Mouse (Mus musculus): ENCODE measurements at regions not wholly inside any gene's neighbourhood (a gene's known extent, or its start where the extent isn't known, plus 50 kb on each side); places are given as distances from the start of the nearest gene placed in this dataset.

GRCm38 (mm10) chr12:46444644-46445313 lies 373.9 kb downstream of the Nova1 start:
- no peak overlapping the region for H3K9ac ChIP-seq (replicated peaks)
- no peak overlapping the region for H3K4me3 ChIP-seq (ENCODE audit: insufficient read depth in 1 of 2, low read depth in 2 of 2, low read length in 2 of 2)
- 56% methylated on average over 7 of the region's 7 CpGs for WGBS (ENCODE audit: insufficient replicate concordance)
- TF ChIP-seq EP300 (IDR thresholded peaks at IDR 0.05; ENCODE audit: low read depth) (no peak), CTCF (IDR thresholded peaks at IDR 0.05; ENCODE audit: low read depth) (no peak)
- DNase-seq (ENCODE audit: low read depth in 3 of 3, low spot score in 3 of 3) (no peak), ATAC-seq (ENCODE audit: insufficient read depth) (no peak)
- no peak overlapping the region for H3K27ac ChIP-seq
- H3K27me3 ChIP-seq (ENCODE audit: control insufficient read depth, insufficient read depth, low read length), result no peaks in the 10 kb centered on the region
- no peaks in the 10 kb centered on the region for H3K36me3 ChIP-seq (replicated peaks; ENCODE audit: control insufficient read depth, insufficient read depth, low read depth)
- no peaks in the 10 kb centered on the region for H3K9me3 ChIP-seq (ENCODE audit: control insufficient read depth, low read length)
- no peaks in the 10 kb centered on the region for H3K4me1 ChIP-seq (replicated peaks; ENCODE audit: control insufficient read depth in 2 of 2, insufficient read depth in 2 of 2, low read length in 1 of 2)
- H3K4me2 ChIP-seq (ENCODE audit: low read depth), result no peak overlapping the region

GRCm38 (mm10) chr12:46419591-46419990 lies 399.1 kb downstream of the Nova1 start:
- H3K9me3 ChIP-seq (ENCODE audit: control insufficient read depth, low read length), result no peaks in the 10 kb centered on the region
- no peak overlapping the region for H3K4me3 ChIP-seq (ENCODE audit: insufficient read depth in 1 of 2, low read depth in 2 of 2, low read length in 2 of 2)
- TF ChIP-seq CTCF (IDR thresholded peaks at IDR 0.05; ENCODE audit: low read depth) (no peak), EP300 (IDR thresholded peaks at IDR 0.05; ENCODE audit: low read depth) (no peak; the same call in 1 of the 2 replicates)
- H3K36me3 ChIP-seq (replicated peaks; ENCODE audit: control insufficient read depth, insufficient read depth, low read depth), result no peaks in the 10 kb centered on the region
- ATAC-seq (ENCODE audit: insufficient read depth), result peak; percentile 62; the same call in 1 of the 2 replicates
- WGBS (ENCODE audit: insufficient replicate concordance), result 42% methylated on average over 4 of the region's 4 CpGs
- no peak overlapping the region for H3K9ac ChIP-seq (replicated peaks)
- peak in 1 of 3 experiments; percentile 11 for DNase-seq (ENCODE audit: low read depth in 3 of 3, low spot score in 3 of 3)
- H3K4me1 ChIP-seq (replicated peaks; ENCODE audit: control insufficient read depth in 2 of 2, insufficient read depth in 2 of 2, low read length in 1 of 2), result peaks cover 0 to 7% of the 10 kb centered on the region in 2 experiments; a peak in 1 of 4 replicates
- no peak overlapping the region for H3K27ac ChIP-seq
- no peaks in the 10 kb centered on the region for H3K27me3 ChIP-seq (ENCODE audit: control insufficient read depth, insufficient read depth, low read length)
- no peak overlapping the region for H3K4me2 ChIP-seq (ENCODE audit: low read depth)

- TF ChIP-seq CTCF (IDR thresholded peaks at IDR 0.05; ENCODE audit: low read depth) (no peak), EP300 (IDR thresholded peaks at IDR 0.05; ENCODE audit: low read depth) (no peak)
- H3K4me3 ChIP-seq (ENCODE audit: insufficient read depth in 1 of 2, low read depth in 2 of 2, low read length in 2 of 2), result no peak overlapping the region
- H3K27me3 ChIP-seq (ENCODE audit: control insufficient read depth, insufficient read depth, low read length), result no peaks in the 10 kb centered on the region
- no peak overlapping the region for H3K9ac ChIP-seq (replicated peaks)
- H3K4me2 ChIP-seq (ENCODE audit: low read depth), result no peak overlapping the region
- peaks cover 0 to 7% of the 10 kb centered on the region in 2 experiments; a peak in 1 of 4 replicates for H3K4me1 ChIP-seq (replicated peaks; ENCODE audit: control insufficient read depth in 2 of 2, insufficient read depth in 2 of 2, low read length in 1 of 2)
- H3K36me3 ChIP-seq (replicated peaks; ENCODE audit: control insufficient read depth, insufficient read depth, low read depth), result no peaks in the 10 kb centered on the region
- H3K27ac ChIP-seq, result no peak overlapping the region
- no peaks in the 10 kb centered on the region for H3K9me3 ChIP-seq (ENCODE audit: control insufficient read depth, low read length)
- ATAC-seq (ENCODE audit: insufficient read depth), result no peak
- DNase-seq (ENCODE audit: low read depth in 3 of 3, low spot score in 3 of 3), result no peak
- WGBS (ENCODE audit: insufficient replicate concordance), result 63% methylated on average over 4 of the region's 4 CpGs
Observed at GRCm38 (mm10) chr12:46418990-46419389, 399.7 kb downstream of the Nova1 start.

- 61% methylated on average over 3 of the region's 3 CpGs for WGBS (ENCODE audit: insufficient replicate concordance)
- no peak for TF ChIP-seq EP300 (IDR thresholded peaks at IDR 0.05; ENCODE audit: low read depth)
- no peak for TF ChIP-seq CTCF (IDR thresholded peaks at IDR 0.05; ENCODE audit: low read depth)
- Histone ChIP-seq H3K27me3 (ENCODE audit: control insufficient read depth, insufficient read depth, low read length) (no peaks in the 10 kb centered on the region), H3K36me3 (replicated peaks; ENCODE audit: control insufficient read depth, insufficient read depth, low read depth) (no peaks in the 10 kb centered on the region), H3K27ac (no peak overlapping the region), H3K9ac (replicated peaks) (no peak overlapping the region), H3K4me1 (replicated peaks; ENCODE audit: control insufficient read depth in 2 of 2, insufficient read depth in 2 of 2, low read length in 1 of 2) (peaks cover 0 to 7% of the 10 kb centered on the region in 2 experiments; a peak in 1 of 4 replicates), H3K9me3 (ENCODE audit: control insufficient read depth, low read length) (no peaks in the 10 kb centered on the region), H3K4me2 (ENCODE audit: low read depth) (no peak overlapping the region), H3K4me3 (ENCODE audit: insufficient read depth in 1 of 2, low read depth in 2 of 2, low read length in 2 of 2) (no peak overlapping the region)
- DNase-seq (ENCODE audit: low read depth in 3 of 3, low spot score in 3 of 3), result no peak
- no peak for ATAC-seq (ENCODE audit: insufficient read depth)
Observed at GRCm38 (mm10) chr12:46416765-46417404, 401.8 kb downstream of the Nova1 start.

- Histone ChIP-seq H3K9me3 (ENCODE audit: control insufficient read depth, low read length) (no peaks in the 10 kb centered on the region), H3K4me1 (replicated peaks; ENCODE audit: control insufficient read depth in 2 of 2, insufficient read depth in 2 of 2, low read length in 1 of 2) (peaks cover 0 to 7% of the 10 kb centered on the region in 2 experiments; a peak in 1 of 4 replicates), H3K36me3 (replicated peaks; ENCODE audit: control insufficient read depth, insufficient read depth, low read depth) (no peaks in the 10 kb centered on the region), H3K9ac (replicated peaks) (no peak overlapping the region), H3K27me3 (ENCODE audit: control insufficient read depth, insufficient read depth, low read length) (no peaks in the 10 kb centered on the region), H3K27ac (no peak overlapping the region), H3K4me3 (ENCODE audit: insufficient read depth in 1 of 2, low read depth in 2 of 2, low read length in 2 of 2) (no peak overlapping the region), H3K4me2 (ENCODE audit: low read depth) (no peak overlapping the region)
- TF ChIP-seq CTCF (IDR thresholded peaks at IDR 0.05; ENCODE audit: low read depth) (no peak), EP300 (IDR thresholded peaks at IDR 0.05; ENCODE audit: low read depth) (no peak)
- ATAC-seq (ENCODE audit: insufficient read depth) (no peak), DNase-seq (ENCODE audit: low read depth in 3 of 3, low spot score in 3 of 3) (no peak)
Observed at GRCm38 (mm10) chr12:46416250-46416649, 402.5 kb downstream of the Nova1 start.
